Mouse (Mus musculus) CH12.LX (cell line): ENCODE results near the gene Tspan15. TPM values are rescaled to one million over a fixed set of nuclear protein-coding genes. Genes with fewer than 3 reads are reported as not detected.

ENCODE experiments used
- DNase-seq: peaks from one replicate; pipeline ENCODE4 v3.0.0-alpha.2; 2013; ENCODE audit errors: extremely low read depth
- H3K27ac ChIP-seq: 2 replicates; pipeline ENCODE4 v1.5.1; 2012; ENCODE audit warnings: low read depth, mild to moderate bottlenecking, control low read depth, moderate library complexity; ENCODE audit not compliant: insufficient read depth
- H3K27me3 ChIP-seq: replicated peaks from 2 replicates; pipeline ENCODE3; 2012; ENCODE audit warnings: inconsistent platforms
- H3K36me3 ChIP-seq, 2 experiments: replicated peaks in 1 of 2; 2 replicates each; pipeline versions ENCODE3 to v1.6.1; 2012; ENCODE audit warnings: inconsistent platforms in 1 of 2, low read length in 1 of 2, mild to moderate bottlenecking in 1 of 2, mixed read lengths in 1 of 2, moderate library complexity in 1 of 2; ENCODE audit not compliant: control insufficient read depth in 1 of 2, insufficient read depth in 1 of 2
- H3K4me1 ChIP-seq, 2 experiments: 2 replicates each; pipeline ENCODE4 v1.6.1; 2012; ENCODE audit warnings: inconsistent platforms in 1 of 2, moderate library complexity in 1 of 2; ENCODE audit not compliant: insufficient read depth in 2 of 2, control insufficient read depth in 1 of 2
- H3K4me2 ChIP-seq: 2 replicates; pipeline ENCODE4 v1.6.1; 2012; ENCODE audit warnings: low read depth, mild to moderate bottlenecking, control low read depth; ENCODE audit not compliant: poor library complexity, insufficient read depth, severe bottlenecking
- H3K4me3 ChIP-seq, 3 experiments: fragments of 150-350 bp in 1 of 3; sonication (generic) in 1 of 3; replicated peaks in 1 of 3; 2 replicates each; pipeline versions ENCODE3 to v1.5.1; 2011 to 2012; ENCODE audit warnings: low read depth in 2 of 3, low read length in 2 of 3, mild to moderate bottlenecking in 2 of 3, moderate library complexity in 2 of 3, control low read depth in 1 of 3, improper control_type of control experiment in 1 of 3, inconsistent platforms in 1 of 3, mixed read lengths in 1 of 3; ENCODE audit not compliant: poor library complexity in 1 of 3
- H3K79me2 ChIP-seq: replicated peaks from 2 replicates; pipeline ENCODE4 v1.6.1; 2012; ENCODE audit warnings: mild to moderate bottlenecking, moderate library complexity; ENCODE audit not compliant: control insufficient read depth, poor library complexity, insufficient read depth, severe bottlenecking; ENCODE audit errors: extremely low read depth
- H3K9ac ChIP-seq: 2 replicates; pipeline ENCODE4 v1.6.1; 2012; ENCODE audit warnings: low read depth, mild to moderate bottlenecking, control low read depth, moderate library complexity; ENCODE audit not compliant: insufficient read depth
- H3K9me3 ChIP-seq: replicated peaks from 2 replicates; pipeline ENCODE3; 2012; ENCODE audit warnings: low read length, inconsistent platforms, mixed read lengths
- BHLHE40 ChIP-seq: IDR thresholded peaks from 2 replicates; pipeline ENCODE4 v1.6.1; 2011; ENCODE audit warnings: mild to moderate bottlenecking, low read depth, low read length, improper control_type of control experiment
- CHD1 ChIP-seq: IDR thresholded peaks from 2 replicates; pipeline ENCODE4 v1.6.1; 2012; ENCODE audit warnings: low read depth, low read length, improper control_type of control experiment, inconsistent platforms
- CHD2 ChIP-seq: IDR thresholded peaks from 2 replicates; pipeline ENCODE4 v1.6.1; 2011; ENCODE audit warnings: low read length, improper control_type of control experiment
- E2F4 ChIP-seq: IDR thresholded peaks from 2 replicates; pipeline ENCODE4 v1.6.1; 2011; ENCODE audit warnings: low read depth, low read length, improper control_type of control experiment; ENCODE audit not compliant: insufficient replicate concordance
- GABPA ChIP-seq: IDR thresholded peaks from 2 replicates; pipeline ENCODE4 v1.6.1; 2012; ENCODE audit warnings: low read depth, low read length, improper control_type of control experiment, inconsistent platforms; ENCODE audit not compliant: insufficient replicate concordance
- IRF4 ChIP-seq: IDR thresholded peaks from 2 replicates; pipeline ENCODE4 v1.6.1; 2014; ENCODE audit warnings: low read depth, mild to moderate bottlenecking, inconsistent platforms, low read length, improper control_type of control experiment
- JUN ChIP-seq: IDR thresholded peaks from 2 replicates; pipeline ENCODE4 v1.6.1; 2011; ENCODE audit warnings: low read depth, mild to moderate bottlenecking, low read length, improper control_type of control experiment, moderate library complexity; ENCODE audit not compliant: insufficient read depth
- MAX ChIP-seq: IDR thresholded peaks from 2 replicates; pipeline ENCODE4 v1.6.1; 2011; ENCODE audit warnings: low read length, improper control_type of control experiment
- MEF2A ChIP-seq: IDR thresholded peaks from 2 replicates; pipeline ENCODE4 v1.6.1; 2014; ENCODE audit warnings: low read depth, mild to moderate bottlenecking, inconsistent platforms, low read length, improper control_type of control experiment, borderline replicate concordance
- MXI1 ChIP-seq: IDR thresholded peaks from 2 replicates; pipeline ENCODE4 v1.6.1; 2011; ENCODE audit warnings: mild to moderate bottlenecking, low read depth, low read length, improper control_type of control experiment
- MYC ChIP-seq: IDR thresholded peaks from 2 replicates; pipeline ENCODE4 v1.6.1; 2011; ENCODE audit warnings: low read depth, mild to moderate bottlenecking, improper control_type of control experiment, low read length
- PAX5 ChIP-seq: IDR thresholded peaks from 2 replicates; pipeline ENCODE4 v1.6.1; 2012; ENCODE audit warnings: low read length, inconsistent platforms, mixed read lengths
- POLR2AphosphoS2 ChIP-seq: IDR thresholded peaks from 2 replicates; pipeline ENCODE4 v1.6.1; 2011; ENCODE audit warnings: low read depth, low read length, improper control_type of control experiment
- SMC3 ChIP-seq: IDR thresholded peaks from 2 replicates; pipeline ENCODE4 v1.6.1; 2011; ENCODE audit warnings: low read depth, low read length, improper control_type of control experiment
- TBP ChIP-seq: conservative IDR thresholded peaks from 2 replicates; pipeline ENCODE4 v1.6.1; 2011; ENCODE audit warnings: low read depth, low read length, improper control_type of control experiment
- TCF12 ChIP-seq: IDR thresholded peaks from 2 replicates; pipeline ENCODE4 v1.6.1; 2014; ENCODE audit warnings: low read depth, mild to moderate bottlenecking, inconsistent platforms, low read length, improper control_type of control experiment
- UBTF ChIP-seq: IDR thresholded peaks from 2 replicates; pipeline ENCODE4 v1.6.1; 2012; ENCODE audit warnings: low read depth, mild to moderate bottlenecking, inconsistent platforms, low read length, improper control_type of control experiment, moderate library complexity
- ZMIZ1 ChIP-seq: IDR thresholded peaks from 2 replicates; pipeline ENCODE4 v1.6.1; 2012; ENCODE audit warnings: low read depth, mild to moderate bottlenecking, inconsistent platforms, low read length, improper control_type of control experiment
- dilution Hi-C: fragments of 300-500 bp; cut with MboI; formaldehyde crosslinking; loops from 2 replicates; pipeline ENCODE4 v1.14.3; 2020; ENCODE audit warnings: low sequenced_read_pairs; ENCODE audit not compliant: extremely low pct_unique_long_range_greater_than_20kb, extremely low pct_ligation_motif_present
- in situ Hi-C: fragments of 300-500 bp; cut with MboI; formaldehyde crosslinking; loops from 3 replicates; pipeline ENCODE4 v1.14.3; 2019; ENCODE audit warnings: low sequenced_read_pairs, low pct_ligation_motif_present, low pct_unique_long_range_greater_than_20kb, mixed read lengths
- polyA plus RNA-seq: library from polyadenylated mRNA; unstranded; fragments of >175 nt; gene quantifications from 2 replicates; pipeline ENCODE4 v1.2.1, GENCODE M21; 2012; ENCODE audit warnings: low read depth; ENCODE audit not compliant: insufficient read length
- total RNA-seq, 2 experiments: library from RNA; depleted of rRNA; stranded (reverse); fragments of 300-350 nt in 1 of 2; fragments of >200 nt in 1 of 2; gene quantifications; 2 replicates each; pipeline ENCODE4 v1.2.3; 2012 to 2014

Tspan15 gene
- total and polyA plus RNA-seq, 3 experiments: 0.12 to 0.30 TPM; not detected in 1

DNA sequence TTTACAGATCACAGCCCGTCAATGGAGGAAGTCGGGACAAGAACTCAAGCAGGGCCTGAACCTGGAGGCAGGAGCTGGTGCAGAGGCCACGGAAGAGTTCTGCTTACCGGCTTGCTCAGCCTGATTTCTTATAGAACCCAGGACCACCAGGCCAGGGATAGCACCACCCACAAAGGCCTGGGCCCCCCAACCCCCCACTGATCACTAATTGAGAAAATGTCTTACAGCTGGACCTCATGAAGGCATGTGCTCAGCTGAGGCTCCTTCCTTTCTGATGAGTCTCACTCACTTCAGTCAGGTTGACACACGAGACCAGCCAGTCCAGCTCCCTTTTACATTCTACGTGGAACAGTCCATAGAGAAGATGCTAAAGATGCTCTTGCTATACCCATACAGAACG is 5.2 kb downstream of the Tspan15 start:
- H3K36me3 ChIP-seq: no peaks in the 10 kb centered on the region
- TF ChIP-seq MXI1 (no peak), E2F4 (no peak), TCF12 (no peak), PAX5 (no peak), MEF2A (no peak), CHD1 (no peak), MYC (no peak), CHD2 (no peak), ZMIZ1 (no peak), TBP (no peak), BHLHE40 (no peak), GABPA (no peak), SMC3 (no peak), IRF4 (no peak), MAX (no peak), UBTF (no peak), JUN (no peak)
- peaks cover 3 to 4% of the 10 kb centered on the region in 2 experiments; a peak in 1 of 4 replicates for H3K4me1 ChIP-seq
- in situ Hi-C loops: no loop called here
- H3K27me3 ChIP-seq: peaks cover 55% of the 10 kb centered on the region
- dilution Hi-C loops: no loop called here
- no peak overlapping the region for H3K4me2 ChIP-seq
- no peak for DNase-seq
- no peak overlapping the region for H3K9ac ChIP-seq
- H3K79me2 ChIP-seq: no peaks in the 10 kb centered on the region
- H3K9me3 ChIP-seq: no peaks in the 10 kb centered on the region
- no peak overlapping the region for H3K4me3 ChIP-seq
- H3K27ac ChIP-seq: no peak overlapping the region

DNA sequence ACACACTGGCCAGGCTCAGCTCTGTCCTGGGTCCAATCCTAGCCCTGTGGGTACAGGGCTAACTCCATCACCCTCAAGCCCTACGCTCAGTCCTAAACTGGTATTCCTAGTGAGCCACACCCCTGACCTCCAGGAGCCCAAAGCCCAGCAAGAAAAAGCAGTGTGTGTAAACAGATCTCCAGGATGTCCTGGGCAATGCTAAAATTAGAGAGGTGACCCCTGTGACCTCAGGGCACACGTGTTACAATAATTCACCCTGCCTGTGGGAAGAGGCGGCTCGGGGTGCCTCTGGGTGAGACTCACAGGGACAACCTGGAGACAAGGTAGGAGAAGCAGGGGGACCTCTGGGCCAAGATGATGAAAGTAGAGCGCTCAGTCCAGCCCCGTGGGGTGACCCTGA is 6.8 kb downstream of the Tspan15 start:
- H3K36me3 ChIP-seq: no peaks in the 10 kb centered on the region
- in situ Hi-C loops: no loop called here
- DNase-seq: no peak
- no peak overlapping the region for H3K27ac ChIP-seq
- H3K27me3 ChIP-seq: peaks cover 53% of the 10 kb centered on the region
- no peak overlapping the region for H3K9ac ChIP-seq
- H3K4me3 ChIP-seq: no peak overlapping the region
- TF ChIP-seq SMC3 (no peak), POLR2AphosphoS2 (no peak)
- no peaks in the 10 kb centered on the region for H3K9me3 ChIP-seq
- H3K4me1 ChIP-seq: no peaks in the 10 kb centered on the region
- dilution Hi-C loops: no loop called here
- H3K79me2 ChIP-seq: no peaks in the 10 kb centered on the region
- H3K4me2 ChIP-seq: no peak overlapping the region
